Mouse (Mus musculus): Measurements from ENCODE around the gene Naa35.

GRCm38 (mm10) chr13:59685236-59685635 lies 100.2 kb downstream of the Naa35 start:
- TF ChIP-seq CTCF (IDR thresholded peaks at IDR 0.05; ENCODE audit: extremely low read depth, insufficient read depth, insufficient read length, insufficient replicate concordance): no peak
- TF ChIP-seq POLR2A (IDR thresholded peaks at IDR 0.05; ENCODE audit: low read depth, low read length): no peak
